Mouse (Mus musculus) intestine, embryonic 14.5 days (tissue): Measurements from ENCODE around the gene Nqo1. TPM values are rescaled to one million over a fixed set of nuclear protein-coding genes. Genes with fewer than 3 reads are reported as not detected.

Experiments used
- ATAC-seq: fragments of 200-750 bp; cut with Nextera tagmentation; replicated peaks from 2 replicates; pipeline ENCODE4 v1.8.0; 2017; ENCODE audit warnings: low read depth, moderate number of reproducible peaks, moderate TSS enrichment, moderate library complexity; ENCODE audit not compliant: low FRiP score, low TSS enrichment
- DNase-seq: peaks from one replicate; pipeline ENCODE4 v3.0.0-alpha.2; 2018; ENCODE audit warnings: low spot score
- H3K27ac ChIP-seq: fragments of 300-500 bp; sonication (generic); 2 replicates; pipeline ENCODE4 v1.5.1; 2014; ENCODE audit warnings: low read depth, mild to moderate bottlenecking, control low read depth
- H3K27me3 ChIP-seq: fragments of 300-500 bp; sonication (generic); replicated peaks from 2 replicates; pipeline ENCODE4 v1.6.1; 2014; ENCODE audit warnings: low read length, control low read depth; ENCODE audit not compliant: control insufficient read depth, insufficient read depth
- H3K36me3 ChIP-seq: fragments of 300-500 bp; sonication (generic); 2 replicates; pipeline ENCODE4 v1.6.1; 2014; ENCODE audit warnings: low read length, control low read depth; ENCODE audit not compliant: control insufficient read depth, insufficient read depth
- H3K4me1 ChIP-seq: fragments of 300-500 bp; sonication (generic); replicated peaks from 2 replicates; pipeline ENCODE4 v1.6.1; 2014; ENCODE audit warnings: low read length, control low read depth, mixed read lengths; ENCODE audit not compliant: control insufficient read depth, insufficient read depth
- H3K4me2 ChIP-seq: fragments of 300-500 bp; sonication (generic); 2 replicates; pipeline ENCODE4 v1.6.1; 2014; ENCODE audit warnings: low read length
- H3K4me3 ChIP-seq: fragments of 300-500 bp; sonication (generic); 2 replicates; pipeline ENCODE4 v1.5.1; 2014; ENCODE audit warnings: low read depth, low read length, control low read depth, mixed read lengths
- H3K9ac ChIP-seq: fragments of 300-500 bp; sonication (generic); 2 replicates; pipeline ENCODE4 v1.6.1; 2014; ENCODE audit warnings: mild to moderate bottlenecking, low read length
- H3K9me3 ChIP-seq: fragments of 300-500 bp; sonication (generic); 2 replicates; pipeline ENCODE4 v1.6.1; 2016; ENCODE audit warnings: low read length, control low read depth; ENCODE audit not compliant: control insufficient read depth
- WGBS: fragments of 180-500 bp; shearing (Covaris S2); extraction: QIAGEN DNeasy Blood & Tissue Kit; methylation state at CpG from one replicate; pipeline ENCODE4 v1.1.7; 2014; 5-methylcytosine and 5-hydroxymethylcytosine counted together
- polyA plus RNA-seq: library from polyadenylated mRNA; unstranded; fragments of >200 nt; fragmentation: Nextera tagmentation; extraction: Ambion mirVana; gene quantifications from 2 replicates; pipeline ENCODE4 v1.2.1, GENCODE M21; 2014

The Nqo1 gene
- polyA plus RNA-seq, 1 experiment from 2014 or later = 10.6 TPM

GRCm38 (mm10) chr8:107417001-107417400 lies 14.0 kb upstream of the Nqo1 start:
- no peak for ATAC-seq
- Histone ChIP-seq H3K9me3 (no peaks in the 10 kb centered on the region), H3K9ac (no peak overlapping the region), H3K4me1 (no peaks in the 10 kb centered on the region), H3K36me3 (peaks cover 97% of the 10 kb centered on the region), H3K27me3 (no peaks in the 10 kb centered on the region), H3K4me2 (no peak overlapping the region), H3K4me3 (no peak overlapping the region), H3K27ac (no peak overlapping the region)
- WGBS = 92% methylated on average over 12 of the region's 12 CpGs
- DNase-seq = no peak

DNA sequence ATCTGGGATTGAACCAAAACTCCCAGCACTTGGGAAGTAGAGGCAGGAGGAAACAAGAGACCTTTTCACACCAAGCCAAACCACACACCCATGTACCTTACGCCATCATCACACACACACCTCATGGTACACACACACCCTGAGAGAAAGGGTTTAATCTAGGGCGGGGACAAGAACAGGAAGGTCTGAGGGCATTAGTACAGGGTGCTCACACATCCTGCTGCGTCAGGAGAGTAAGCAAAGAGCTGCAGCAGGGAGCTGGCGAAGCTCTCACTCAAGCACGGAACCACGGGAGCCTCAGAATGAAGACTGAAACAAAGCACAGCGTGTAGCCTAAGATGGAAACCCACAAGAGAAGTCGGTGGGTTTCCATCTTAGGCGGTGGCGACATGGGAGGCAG lies 10.9 kb upstream of the Nqo1 start:
- ATAC-seq (no peak), DNase-seq (no peak)
- no peaks in the 10 kb centered on the region for H3K27me3 ChIP-seq
- H3K36me3 ChIP-seq = peaks cover 97% of the 10 kb centered on the region
- H3K27ac ChIP-seq = no peak overlapping the region
- H3K4me2 ChIP-seq = no peak overlapping the region
- H3K9ac ChIP-seq = no peak overlapping the region
- no peaks in the 10 kb centered on the region for H3K4me1 ChIP-seq
- H3K9me3 ChIP-seq = no peaks in the 10 kb centered on the region
- 92% methylated on average over 10 of the region's 10 CpGs for WGBS
- no peak overlapping the region for H3K4me3 ChIP-seq

- ATAC-seq = no peak
- H3K9ac ChIP-seq = no peak overlapping the region
- H3K36me3 ChIP-seq = peaks cover 85% of the 10 kb centered on the region
- no peaks in the 10 kb centered on the region for H3K9me3 ChIP-seq
- no peak overlapping the region for H3K4me2 ChIP-seq
- no peaks in the 10 kb centered on the region for H3K4me1 ChIP-seq
- DNase-seq = no peak
- no peak overlapping the region for H3K27ac ChIP-seq
- H3K27me3 ChIP-seq = no peaks in the 10 kb centered on the region
- no peak overlapping the region for H3K4me3 ChIP-seq
- WGBS = 87% methylated on average over 8 of the region's 8 CpGs
These were observed 9.5 kb upstream of the Nqo1 start for GRCm38 (mm10) chr8:107412552-107412951.

- H3K4me3 ChIP-seq = no peak overlapping the region
- no peak for ATAC-seq
- H3K36me3 ChIP-seq = peaks cover 74% of the 10 kb centered on the region
- H3K4me1 ChIP-seq = no peaks in the 10 kb centered on the region
- H3K27me3 ChIP-seq = no peaks in the 10 kb centered on the region
- DNase-seq = peak; percentile 72
- no peaks in the 10 kb centered on the region for H3K9me3 ChIP-seq
- H3K4me2 ChIP-seq = no peak overlapping the region
- WGBS = 76% methylated on average over 4 of the region's 4 CpGs
- H3K27ac ChIP-seq = no peak overlapping the region
- no peak overlapping the region for H3K9ac ChIP-seq
These were observed 8.4 kb upstream of the Nqo1 start for GRCm38 (mm10) chr8:107411391-107411790.

GRCm38 (mm10) chr8:107405935-107406334 lies 2.9 kb upstream of the Nqo1 start:
- no peak overlapping the region for H3K27ac ChIP-seq

DNA sequence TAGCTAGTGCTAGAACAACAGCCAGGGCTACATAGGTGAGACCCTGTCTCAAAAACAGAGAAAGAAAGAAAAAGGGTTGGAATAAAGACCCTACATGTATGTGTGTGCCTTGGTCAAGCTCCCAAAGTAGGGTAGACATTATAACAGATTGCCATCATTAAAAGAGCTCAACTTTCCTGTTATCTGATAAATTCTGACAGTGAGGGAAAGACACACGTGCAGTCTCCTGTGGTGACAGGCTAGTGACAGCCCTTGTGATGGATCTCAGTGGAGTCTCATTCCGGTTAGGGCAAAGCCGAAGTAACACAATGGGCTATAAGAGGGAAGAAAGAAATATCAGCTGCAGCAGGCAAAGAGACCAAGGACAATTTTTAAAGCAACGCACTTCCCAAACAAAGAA lies 1.1 kb upstream of the Nqo1 start:
- Histone ChIP-seq H3K27ac (no peak overlapping the region), H3K36me3 (peaks cover 3% of the 10 kb centered on the region; the same call in 1 of the 2 replicates), H3K27me3 (no peaks in the 10 kb centered on the region), H3K9me3 (no peaks in the 10 kb centered on the region), H3K4me2 (no peak overlapping the region), H3K4me1 (0 out of 2 replicates have a peak, but pooled peaks cover 11% of the 10 kb centered on the region), H3K9ac (no peak overlapping the region), H3K4me3 (no peak overlapping the region)
- ATAC-seq (no peak), DNase-seq (no peak)
- WGBS = 69% methylated on average over 4 of the region's 4 CpGs

More at GRCm38 (mm10) chr8:107405935-107406334, 2.9 kb upstream of the Nqo1 start:
- H3K9ac ChIP-seq = no peak overlapping the region
- peaks cover 21% of the 10 kb centered on the region for H3K36me3 ChIP-seq
- H3K9me3 ChIP-seq = no peaks in the 10 kb centered on the region
- H3K27me3 ChIP-seq = no peaks in the 10 kb centered on the region
- DNase-seq (no peak), ATAC-seq (0 out of 2 replicates have a peak, but pooled peaks have one; percentile 40)
- H3K4me2 ChIP-seq = no peak overlapping the region
- 47% methylated on average over 3 of the region's 3 CpGs for WGBS
- H3K4me3 ChIP-seq = no peak overlapping the region
- H3K4me1 ChIP-seq = 0 out of 2 replicates have a peak, but pooled peaks cover 11% of the 10 kb centered on the region

DNA sequence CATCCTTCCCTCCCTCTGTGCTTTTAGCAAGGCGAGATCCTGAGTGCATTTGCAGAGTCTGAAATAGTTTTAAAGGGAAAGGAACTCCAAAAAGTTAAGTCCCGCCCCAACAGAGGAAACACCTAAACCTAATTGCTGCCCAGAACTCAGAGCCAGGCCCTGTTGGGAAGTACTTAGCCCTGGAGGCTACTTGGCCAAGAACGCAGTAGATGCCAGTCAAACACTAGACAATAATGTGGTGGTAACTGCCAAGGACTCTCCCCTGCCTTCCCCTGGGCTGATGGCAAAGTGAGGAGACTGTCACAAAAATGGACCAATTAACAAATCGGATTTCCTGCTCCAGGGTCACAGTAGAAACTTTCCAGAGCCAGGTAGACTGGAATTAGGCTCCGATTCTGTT lies 1.1 kb downstream of the Nqo1 start:
- WGBS = 77% methylated on average over 5 of the region's 5 CpGs

GRCm38 (mm10) chr8:107399495-107399894 lies 3.5 kb downstream of the Nqo1 start:
- Histone ChIP-seq H3K4me3 (no peak overlapping the region), H3K36me3 (no peaks in the 10 kb centered on the region), H3K27me3 (no peaks in the 10 kb centered on the region), H3K27ac (no peak overlapping the region), H3K4me2 (no peak overlapping the region), H3K9ac (no peak overlapping the region), H3K4me1 (0 out of 2 replicates have a peak, but pooled peaks cover 11% of the 10 kb centered on the region), H3K9me3 (no peaks in the 10 kb centered on the region)
- ATAC-seq (no peak), DNase-seq (no peak)
- 41% methylated on average over 9 of the region's 9 CpGs for WGBS

More for the DNA sequence above, 1.1 kb downstream of the Nqo1 start:
- Histone ChIP-seq H3K4me2 (no peak overlapping the region), H3K27ac (no peak overlapping the region), H3K9me3 (no peaks in the 10 kb centered on the region), H3K27me3 (no peaks in the 10 kb centered on the region), H3K9ac (no peak overlapping the region), H3K4me1 (0 out of 2 replicates have a peak, but pooled peaks cover 11% of the 10 kb centered on the region), H3K36me3 (no peaks in the 10 kb centered on the region), H3K4me3 (no peak overlapping the region)
- ATAC-seq (no peak), DNase-seq (no peak)

- WGBS = 42% methylated on average over 12 of the region's 12 CpGs
These were observed 5.3 kb downstream of the Nqo1 start for GRCm38 (mm10) chr8:107397665-107398064.

More at GRCm38 (mm10) chr8:107397665-107398064, 5.3 kb downstream of the Nqo1 start:
- Histone ChIP-seq H3K27me3 (no peaks in the 10 kb centered on the region), H3K4me3 (no peak overlapping the region), H3K4me1 (0 out of 2 replicates have a peak, but pooled peaks cover 6% of the 10 kb centered on the region), H3K9ac (no peak overlapping the region), H3K4me2 (no peak overlapping the region), H3K36me3 (no peaks in the 10 kb centered on the region), H3K9me3 (no peaks in the 10 kb centered on the region), H3K27ac (no peak overlapping the region)
- ATAC-seq = no peak
- DNase-seq = no peak
